Mouse (Mus musculus): ENCODE measurements around the gene Arl13b.

The Arl13b gene

GRCm38 (mm10) chr16:62814491-62814890 is 32.3 kb downstream of the Arl13b start, which contains the start of gene Stx19:
Gene Stx19 (plus strand): TSS chr16:62814676.
- in situ Hi-C loops (cut with MseI, MboI), result no loop called here

DNA sequence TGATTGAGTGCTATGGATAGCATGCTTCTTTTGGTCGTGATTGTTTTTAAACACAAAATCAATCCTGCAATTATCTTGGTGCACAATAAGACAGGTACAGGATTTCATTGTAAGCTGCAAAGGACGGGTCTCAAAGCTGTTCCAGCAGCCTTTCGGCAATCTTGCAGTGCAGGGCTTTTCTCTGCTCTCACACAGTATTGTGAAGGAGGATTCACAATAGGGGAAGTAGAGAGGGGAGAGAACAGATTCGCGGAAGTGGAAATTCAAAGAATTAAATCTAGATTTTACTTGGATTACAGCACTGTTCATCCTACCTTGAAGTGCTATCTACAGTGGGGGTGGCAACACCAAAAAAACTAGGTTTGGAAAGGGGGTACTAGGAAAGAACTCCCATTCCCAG is 33.0 kb downstream of the Arl13b start:
- in situ Hi-C loops (cut with MseI, MboI), result no loop called here

DNA sequence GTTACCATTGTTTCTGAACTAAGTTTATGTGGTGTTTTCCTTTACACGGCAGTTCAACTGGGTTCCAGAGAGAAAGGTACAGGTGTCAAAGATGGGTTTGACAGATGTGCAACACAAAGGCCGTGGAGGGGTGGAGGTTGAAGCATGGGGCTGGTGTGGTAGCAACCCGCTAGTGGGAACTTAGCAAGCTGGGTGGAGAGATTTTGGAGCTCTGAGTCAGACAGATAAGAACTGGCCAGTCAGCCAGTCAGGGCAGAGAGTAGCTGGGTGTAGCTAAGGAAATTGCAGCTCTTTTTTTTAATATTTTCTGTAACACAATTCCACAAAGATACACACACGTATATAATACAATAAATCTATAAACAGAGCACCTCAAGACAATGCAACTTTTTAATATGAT is 36.0 kb downstream of the Arl13b start:
- in situ Hi-C loops (cut with MseI, MboI), result no loop called here

GRCm38 (mm10) chr16:62807249-62807979 is 39.4 kb downstream of the Arl13b start:
- in situ Hi-C loops (cut with MseI, MboI), result no loop called here

DNA sequence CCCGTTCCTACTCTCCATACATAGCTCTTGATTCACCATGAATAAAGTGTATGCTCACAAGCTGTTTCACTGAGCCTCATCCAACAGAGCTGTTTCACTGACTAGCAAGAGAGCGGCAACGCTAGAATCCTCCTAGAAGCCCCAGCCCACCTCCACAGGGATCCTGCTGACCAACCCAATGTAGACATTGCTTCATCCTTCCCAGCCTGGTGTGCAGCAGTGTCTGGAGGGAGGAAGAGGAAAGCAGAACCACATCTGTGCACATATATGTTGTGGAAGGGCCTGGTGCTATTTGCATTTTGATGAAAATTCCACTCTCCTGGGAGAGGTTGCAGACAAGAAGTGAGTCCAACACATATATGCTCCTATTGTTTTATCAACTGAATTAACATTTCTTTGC is 42.2 kb downstream of the Arl13b start:
- in situ Hi-C loops (cut with MseI, MboI), result no loop called here

GRCm38 (mm10) chr16:62799839-62800238 is 47.0 kb downstream of the Arl13b start:
- in situ Hi-C loops (cut with MseI, MboI), result no loop called here

GRCm38 (mm10) chr16:62799426-62799825 is 47.4 kb downstream of the Arl13b start:
- in situ Hi-C loops (cut with MseI, MboI), result no loop called here

- in situ Hi-C loops (cut with MseI, MboI), result no loop called here
Measured at GRCm38 (mm10) chr16:62798808-62799207, 48.0 kb downstream of the Arl13b start.

- in situ Hi-C loops (cut with MseI, MboI), result no loop called here
Measured at GRCm38 (mm10) chr16:62796608-62797007, 50.2 kb downstream of the Arl13b start.

GRCm38 (mm10) chr16:62786621-62787331 is 60.1 kb downstream of the Arl13b start, which contains the start of gene Nsun3:
Gene Nsun3 (minus strand): TSS chr16:62786818.
- in situ Hi-C loops (cut with MseI, MboI), result no loop called here

- in situ Hi-C loops (cut with MseI, MboI), result no loop called here
Measured at GRCm38 (mm10) chr16:62782229-62782628, 64.6 kb downstream of the Arl13b start.

- in situ Hi-C loops (cut with MseI, MboI), result no loop called here
Measured at GRCm38 (mm10) chr16:62778282-62778681, 68.6 kb downstream of the Arl13b start.

DNA sequence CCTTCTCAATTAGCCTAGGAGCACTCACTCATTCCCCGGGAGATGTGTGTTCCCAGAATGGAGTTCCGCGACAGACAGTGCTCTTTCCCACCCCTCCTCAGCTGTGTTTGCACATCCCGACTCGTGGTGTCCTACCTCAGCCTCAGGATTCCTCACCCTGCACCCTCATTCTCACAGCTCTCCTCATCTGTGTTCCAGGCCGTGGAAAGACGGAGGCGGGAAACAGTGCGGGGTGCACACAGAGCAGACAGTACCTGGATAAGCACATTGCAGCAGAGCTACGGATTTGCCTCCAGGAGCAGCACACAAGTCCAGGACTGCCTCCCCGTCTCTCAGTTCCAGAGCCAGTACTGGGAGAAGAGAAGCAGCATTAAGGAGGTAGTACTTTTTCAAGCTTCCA is 70.8 kb downstream of the Arl13b start:
- in situ Hi-C loops (cut with MseI, MboI), result no loop called here

DNA sequence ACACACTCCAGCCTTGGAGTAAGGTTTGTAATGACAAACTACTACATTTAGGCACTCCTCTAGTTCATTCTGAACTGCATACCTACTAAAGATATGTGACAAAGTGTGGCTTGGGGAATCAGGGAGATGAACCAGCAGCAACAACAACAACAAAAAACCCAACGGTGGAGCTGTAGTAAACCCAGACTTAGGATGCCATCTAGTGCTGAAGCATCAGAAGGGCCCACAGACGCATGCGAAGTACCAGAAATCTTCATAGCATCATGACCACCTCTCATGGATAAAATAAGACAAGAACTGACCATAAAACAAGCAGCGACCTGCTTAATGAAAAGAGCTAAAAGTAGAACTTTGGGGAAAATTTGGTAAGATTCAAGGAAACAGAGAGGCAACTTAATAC is 73.4 kb downstream of the Arl13b start:
- in situ Hi-C loops (cut with MseI, MboI), result no loop called here

- in situ Hi-C loops (cut with MseI, MboI), result no loop called here
Measured at GRCm38 (mm10) chr16:62758340-62758739, 88.5 kb downstream of the Arl13b start.

DNA sequence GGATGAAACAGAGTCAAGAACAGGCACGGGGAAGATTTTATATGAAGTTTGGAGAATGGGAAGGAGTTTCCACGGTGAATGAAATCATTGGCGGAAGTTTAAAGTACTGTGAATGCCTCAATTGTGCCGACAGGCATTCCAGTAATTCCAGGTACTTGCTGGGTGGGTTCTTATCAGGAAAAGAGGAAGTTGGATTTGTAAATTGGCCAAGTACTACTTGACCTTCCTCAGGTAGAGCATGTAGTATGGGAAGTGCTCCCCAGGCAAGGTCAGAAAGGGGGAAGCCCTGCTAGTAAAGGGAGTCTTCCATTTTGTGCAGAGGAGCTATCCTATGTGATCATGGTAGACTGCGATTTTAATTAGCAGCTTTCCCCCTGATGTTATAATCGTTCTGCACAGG is 91.5 kb downstream of the Arl13b start:
- in situ Hi-C loops (cut with MseI, MboI), result no loop called here

GRCm38 (mm10) chr16:62753597-62753996 is 93.2 kb downstream of the Arl13b start:
- in situ Hi-C loops (cut with MseI, MboI), result no loop called here

DNA sequence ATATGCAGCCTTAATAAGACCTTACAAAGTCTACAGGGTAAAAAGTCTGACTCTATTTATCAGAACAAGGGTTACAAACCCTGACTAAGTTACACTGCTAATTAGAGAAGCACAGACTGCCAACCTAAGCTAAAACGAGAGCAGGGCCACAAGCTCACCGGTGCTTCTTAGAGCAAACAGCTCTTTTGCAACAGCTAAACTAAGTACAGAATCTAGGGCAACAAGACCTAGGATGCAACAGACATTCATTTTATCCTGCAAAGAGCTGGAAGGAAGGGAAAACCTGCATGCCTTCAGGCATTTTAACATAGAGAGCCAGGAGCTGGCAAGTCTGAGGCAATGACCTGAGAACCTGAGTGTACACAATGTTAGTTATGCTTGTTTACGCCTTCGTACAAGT is 93.8 kb downstream of the Arl13b start:
- in situ Hi-C loops (cut with MseI, MboI), result no loop called here

- in situ Hi-C loops (cut with MseI, MboI), result no loop called here
Measured at GRCm38 (mm10) chr16:62745875-62746274, 101.0 kb downstream of the Arl13b start.

All from mouse trophoblast stem cell (cell line).